ENCODE assay signal across 13 mouse cellular contexts in genomic region chr9:121505346-121505745, GRCm38 (mm10). TPM values are rescaled to one million over a fixed set of nuclear protein-coding genes. Genes with fewer than 3 reads are reported as not detected.
DNase-seq lines count a peak whose midpoint lies in the region.
"Had no signal": no experiment of that assay in that cellular context is flagged by ENCODE, and none has a peak within 500 bp of the region (broad histone marks: within the 10 kb centered on the region; RNA-seq: fewer than 3 reads in every experiment).

No protein-coding gene starts in this region.

- peak; percentile 69 for DNase-seq in left cerebral cortex, adult 11 months (ENCODE audit: low spot score)
- no peak for DNase-seq in left cerebral cortex, postnatal 4 days
- DNase-seq in layer of hippocampus, adult 11-12 months (ENCODE audit: low spot score), result peak; percentile 81
- peak; percentile 62 to 86 for DNase-seq in left cerebral cortex, adult 9 months (ENCODE audit: low spot score in 2 of 2)
- no peak for DNase-seq in liver
- DNase-seq in heart, postnatal 36 days, result no peak
- no peak for DNase-seq in gastrocnemius, adult 18-20 months (ENCODE audit: low spot score)
- no peak for DNase-seq in MN1 (ENCODE audit: low spot score)
- DNase-seq: adrenal gland, postnatal 14 days; heart, adult 2 months; heart, postnatal 4 days; kidney, postnatal 4 days; liver, postnatal 0 days had no signal

- intact Hi-C loops in left cerebral cortex, postnatal 4 days (cut with DNase I), result no loop called here
- intact Hi-C loops in heart, postnatal 36 days (cut with DNase I), result no loop called here

RNA-seq across cellular contexts. Expression of gene Cck, which starts 9.9 kb away (rescaled TPM):
- 100 to 1,000 TPM; 175 to 187 TPM for total RNA-seq in left cerebral cortex, postnatal 4 days (2021)
- total RNA-seq in heart, postnatal 36 days (2021), result not detected
- not detected for total RNA-seq in gastrocnemius, adult 18-20 months (2021)
- total RNA-seq: adrenal gland, postnatal 14 days; heart, adult 2 months had no signal

Comparison
In these comparisons a context has a peak if more than half of its experiments do, and no peak if none do; other contexts are left out.
1. DNase-seq: peak in left cerebral cortex, adult 11 months (single experiment), layer of hippocampus, adult 11-12 months (single experiment) and left cerebral cortex, adult 9 months (2 of 2); none in left cerebral cortex, postnatal 4 days (single experiment), liver (single experiment), heart, postnatal 36 days (0 of 2), gastrocnemius, adult 18-20 months (single experiment) and MN1 (single experiment).
2. RNA of gene Cck, which starts 9.9 kb away (total RNA-seq): 175 to 187 TPM in left cerebral cortex, postnatal 4 days; not detected in heart, postnatal 36 days and not detected in gastrocnemius, adult 18-20 months; every median in the first group is over 100 times any median in the second.